Mouse (Mus musculus) spleen, postnatal 4 days (tissue): ENCODE data around the gene Slc27a2.
A peak's percentile ranks its signal among the peaks of the same experiment; 100 is the strongest.

Source experiments
- DNase-seq, 2 experiments: peaks; one replicate each; pipeline ENCODE4 v3.0.0; 2022; ENCODE audit warnings: low spot score in 2 of 2

The Slc27a2 gene

DNA sequence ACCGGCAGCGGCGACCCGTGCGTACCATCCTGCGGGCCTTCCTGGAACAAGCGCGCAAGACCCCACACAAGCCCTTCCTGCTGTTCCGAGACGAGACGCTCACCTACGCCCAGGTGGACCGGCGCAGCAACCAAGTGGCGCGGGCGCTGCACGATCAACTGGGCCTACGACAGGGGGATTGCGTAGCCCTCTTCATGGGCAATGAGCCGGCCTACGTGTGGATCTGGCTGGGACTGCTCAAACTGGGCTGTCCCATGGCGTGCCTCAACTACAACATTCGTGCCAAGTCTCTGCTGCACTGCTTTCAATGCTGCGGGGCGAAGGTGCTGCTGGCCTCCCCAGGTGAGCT, 1.1 kb downstream of the Slc27a2 start:
- no peak for DNase-seq

- DNase-seq = no peak
These were observed 3.3 kb downstream of the Slc27a2 start for GRCm38 (mm10) chr2:126555533-126555932.

DNA sequence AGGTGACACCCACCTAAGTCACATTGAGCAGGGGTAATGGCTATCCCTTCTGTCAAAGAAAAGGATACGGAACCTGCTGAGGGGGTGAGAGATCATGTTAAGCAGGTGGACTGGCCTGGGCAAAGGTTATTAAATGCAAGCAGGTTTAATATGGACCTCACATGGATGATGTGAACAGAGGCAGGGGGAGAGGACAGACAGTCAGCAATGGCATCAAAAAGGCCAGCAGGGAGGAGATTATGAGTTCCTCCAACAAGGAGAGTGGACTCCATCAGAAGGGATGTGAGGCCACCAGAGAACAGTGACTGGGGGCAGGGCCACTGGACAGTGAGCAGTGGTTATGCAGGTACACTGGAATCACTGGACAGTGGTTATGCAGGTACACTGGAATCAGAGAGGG, 7.9 kb downstream of the Slc27a2 start:
- no peak for DNase-seq

GRCm38 (mm10) chr2:126563411-126564105, 11.4 kb downstream of the Slc27a2 start:
- DNase-seq = no peak

GRCm38 (mm10) chr2:126572163-126572562, 20.0 kb downstream of the Slc27a2 start:
- DNase-seq = no peak

GRCm38 (mm10) chr2:126572747-126573146, 20.5 kb downstream of the Slc27a2 start:
- no peak for DNase-seq

GRCm38 (mm10) chr2:126575391-126576176, 23.4 kb downstream of the Slc27a2 start:
- DNase-seq = no peak

DNA sequence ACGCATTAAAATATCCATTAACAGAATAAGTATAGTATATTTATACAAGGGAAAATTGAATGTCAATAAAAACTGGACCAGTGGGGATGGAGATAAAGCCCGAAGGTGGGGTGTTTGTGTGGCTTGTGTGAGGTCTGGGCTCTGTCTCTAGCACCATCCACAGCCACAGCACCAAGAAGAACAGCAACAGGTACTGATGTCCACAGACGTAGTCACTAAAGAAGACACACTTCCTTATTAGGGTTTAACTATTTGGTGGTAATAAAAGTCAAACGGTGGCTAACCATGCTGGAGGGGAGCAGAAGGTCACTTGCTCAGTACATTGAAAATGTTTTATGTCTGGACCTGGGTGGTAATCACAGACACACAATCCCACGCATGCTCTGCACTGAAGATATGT, 25.2 kb downstream of the Slc27a2 start:
- no peak for DNase-seq

GRCm38 (mm10) chr2:126579282-126579681, 27.1 kb downstream of the Slc27a2 start:
- no peak for DNase-seq

DNA sequence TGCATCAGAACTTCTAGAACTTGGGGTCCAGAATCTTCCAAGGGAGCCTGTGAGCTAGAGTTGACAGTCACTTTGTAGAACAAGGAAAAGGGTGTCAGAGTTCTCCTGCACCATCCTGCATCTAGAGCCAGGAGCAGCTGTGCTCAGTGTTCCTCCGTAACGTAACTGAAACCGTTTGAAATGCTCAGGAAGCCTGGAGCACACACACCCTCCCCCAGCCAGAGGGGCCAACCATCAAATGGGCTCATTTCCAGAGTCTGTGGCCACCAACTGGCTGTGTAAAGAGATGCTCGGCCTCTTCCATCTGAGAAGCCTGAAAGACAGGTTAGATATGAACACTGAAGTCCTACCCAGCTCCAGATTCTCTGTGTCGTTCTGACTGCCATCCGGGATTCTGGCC, 31.8 kb downstream of the Slc27a2 start:
- DNase-seq = no peak

DNA sequence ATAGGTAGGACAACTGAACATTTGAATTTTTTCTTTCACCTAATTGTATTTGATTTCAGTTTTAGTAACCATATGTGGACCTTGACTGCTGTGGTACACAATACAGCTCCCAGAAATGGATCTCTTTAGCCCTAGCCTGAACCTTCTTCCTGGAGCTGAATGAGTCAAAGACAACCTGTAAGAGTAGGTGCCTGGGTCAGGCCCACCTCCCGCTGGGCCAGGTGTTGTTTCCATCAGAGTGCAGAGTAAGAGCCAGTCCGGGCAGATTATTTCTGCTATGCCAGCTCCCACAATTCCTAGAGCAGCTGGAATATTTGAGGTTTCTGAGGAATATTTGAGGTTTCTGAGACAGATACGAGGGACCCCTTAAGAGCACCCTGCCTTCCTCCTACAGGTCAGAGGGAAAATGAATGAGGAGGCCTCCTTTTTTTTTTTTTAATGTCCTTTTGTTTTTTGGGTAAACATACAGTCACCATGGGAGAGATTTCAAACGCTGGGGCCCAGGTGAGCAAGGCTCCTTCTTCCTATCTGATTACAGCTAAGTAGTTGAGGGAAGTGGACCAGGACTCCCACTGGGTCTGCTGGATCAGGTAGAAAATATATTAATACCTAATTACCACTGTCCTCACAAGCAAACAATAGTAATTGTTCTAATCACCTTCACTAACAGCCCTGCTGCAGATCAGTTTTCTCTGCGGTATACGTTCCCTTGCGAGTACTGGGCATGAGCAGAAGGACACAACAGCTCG, 32.6 kb downstream of the Slc27a2 start:
- DNase-seq = no peak

- no peak for DNase-seq
These were observed 35.3 kb downstream of the Slc27a2 start for GRCm38 (mm10) chr2:126587468-126587867.

GRCm38 (mm10) chr2:126591304-126591703, 39.1 kb downstream of the Slc27a2 start:
- DNase-seq = no peak

GRCm38 (mm10) chr2:126593831-126594610, 41.8 kb downstream of the Slc27a2 start:
- DNase-seq = peak; percentile 61 to 87

DNA sequence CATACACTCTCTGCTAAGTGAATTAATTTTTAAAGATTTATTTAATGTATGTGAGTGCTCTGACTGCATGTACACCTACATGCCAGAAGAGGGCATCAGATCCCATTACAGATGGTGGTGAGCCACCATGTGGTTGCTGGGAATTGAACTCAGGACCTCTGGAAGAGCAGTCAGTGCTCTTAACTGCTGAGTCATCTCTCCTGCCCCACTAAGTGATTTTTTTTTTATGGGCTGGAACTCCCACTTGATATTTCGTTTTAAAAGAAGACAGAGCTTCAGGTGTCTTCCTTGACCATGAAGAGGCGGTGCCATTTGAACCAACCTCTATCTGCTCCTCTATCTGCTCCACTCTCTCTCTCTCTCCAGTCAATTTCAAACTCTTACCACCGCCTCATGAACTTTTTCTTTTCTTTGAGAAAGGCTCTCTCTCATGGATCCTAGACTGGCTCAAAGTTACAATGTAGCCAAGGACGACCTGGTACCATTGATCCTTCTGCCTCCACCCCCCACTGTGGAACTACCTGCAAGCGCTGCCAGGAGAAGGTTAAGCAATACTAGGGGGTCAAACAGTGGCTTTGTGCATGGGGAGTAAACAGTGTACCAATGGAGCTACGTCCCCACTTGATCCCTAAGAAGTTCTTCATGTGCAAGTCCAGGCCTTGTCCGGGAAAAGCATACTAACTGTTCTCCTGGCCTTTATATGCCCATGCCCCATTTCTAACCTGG, 44.3 kb downstream of the Slc27a2 start:
- DNase-seq = no peak

DNA sequence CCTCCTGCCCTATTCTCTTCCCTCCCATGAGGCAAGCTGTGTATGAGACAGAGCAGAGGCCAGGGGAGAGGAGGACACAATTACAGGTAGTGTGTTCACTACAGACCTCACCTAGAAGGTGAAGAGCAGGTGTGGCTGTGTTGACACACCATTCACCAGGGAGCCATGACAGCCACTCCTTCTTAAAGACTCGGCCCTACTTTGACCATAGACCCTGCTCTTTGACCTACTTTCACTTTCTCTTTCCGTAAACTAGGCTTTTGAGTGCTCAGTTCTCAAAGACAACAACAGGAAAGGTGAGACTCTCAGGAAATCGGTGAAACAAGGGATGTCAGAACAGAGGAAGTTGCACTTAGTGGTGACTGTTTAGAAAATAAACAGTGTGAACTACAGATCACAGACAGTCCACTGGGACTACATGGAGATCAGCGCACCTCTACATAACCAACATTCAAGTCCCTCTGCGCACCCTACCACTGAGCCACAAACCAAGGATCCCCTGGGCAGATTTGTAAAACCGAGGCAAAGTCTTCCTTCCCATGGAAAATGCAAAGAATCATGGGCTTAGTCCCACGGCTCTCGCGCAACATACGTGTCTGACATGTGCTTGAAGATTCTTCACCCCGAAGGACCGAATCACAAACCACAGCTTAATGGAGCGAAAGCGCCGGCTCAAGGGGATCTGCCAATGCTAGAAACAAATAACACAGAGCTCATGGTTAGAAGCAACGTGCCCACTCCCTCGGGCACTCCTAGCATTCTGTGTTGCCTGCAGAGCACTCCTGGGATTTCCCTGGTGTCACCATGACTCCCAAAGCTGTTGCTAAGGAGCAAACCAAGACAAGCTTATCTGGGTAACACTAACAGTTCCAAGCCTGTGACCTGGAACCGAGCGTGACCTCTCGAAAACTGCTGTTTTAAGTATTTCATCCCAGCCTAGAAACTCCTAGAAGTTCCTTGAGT, 45.4 kb downstream of the Slc27a2 start:
- no peak for DNase-seq

DNA sequence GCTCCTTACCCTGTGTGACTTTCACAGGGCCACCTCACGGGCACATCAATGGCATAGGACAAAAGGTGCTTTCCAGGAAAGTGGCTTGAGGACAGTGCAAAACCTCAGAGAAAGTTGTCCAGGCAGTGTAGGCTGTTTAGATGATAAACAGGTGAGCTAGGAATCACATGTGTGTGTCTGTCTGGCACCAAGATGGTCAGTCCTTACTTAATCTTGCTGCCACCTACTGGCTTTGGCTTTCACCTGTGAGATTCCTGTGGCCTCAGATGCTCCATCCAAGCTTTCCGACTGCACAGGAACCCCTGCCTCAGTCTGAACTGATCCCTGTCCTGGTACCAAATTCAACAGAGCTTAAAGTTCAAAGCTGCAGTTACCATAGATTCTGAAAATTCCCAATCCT, 46.2 kb downstream of the Slc27a2 start:
- no peak for DNase-seq

DNA sequence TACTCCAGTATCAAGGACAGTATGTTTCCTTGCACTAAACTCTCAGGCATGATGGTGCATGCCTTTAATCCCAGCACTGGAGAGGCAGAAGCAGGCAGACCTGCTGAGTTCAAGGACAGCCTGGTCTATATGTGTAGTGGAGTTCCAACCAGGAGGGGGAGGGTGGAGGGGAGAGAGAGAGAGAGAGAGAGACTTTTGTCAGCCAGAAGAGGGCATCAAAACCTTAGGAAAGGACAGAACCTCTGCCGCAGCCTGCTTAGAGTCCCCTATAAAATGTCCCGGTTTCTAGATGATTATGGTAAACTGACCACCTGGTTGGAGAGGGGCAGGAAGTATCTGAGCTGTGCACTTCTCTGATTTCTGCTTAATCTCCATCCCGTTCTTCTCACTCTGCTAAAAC, 46.8 kb downstream of the Slc27a2 start:
- no peak for DNase-seq

- no peak for DNase-seq
These were observed 48.3 kb downstream of the Slc27a2 start for GRCm38 (mm10) chr2:126600533-126600932.
